Mouse (Mus musculus): Measurements from ENCODE around the gene Dock3.

The Dock3 gene

GRCm38 (mm10) chr9:107231539-107232139 is at the start of gene Dock3:
TSS of gene Dock3 (minus strand) at chr9:107231909.
- DNase-seq (ENCODE audit: extremely low read depth, insufficient read length, low spot score) = no peak

DNA sequence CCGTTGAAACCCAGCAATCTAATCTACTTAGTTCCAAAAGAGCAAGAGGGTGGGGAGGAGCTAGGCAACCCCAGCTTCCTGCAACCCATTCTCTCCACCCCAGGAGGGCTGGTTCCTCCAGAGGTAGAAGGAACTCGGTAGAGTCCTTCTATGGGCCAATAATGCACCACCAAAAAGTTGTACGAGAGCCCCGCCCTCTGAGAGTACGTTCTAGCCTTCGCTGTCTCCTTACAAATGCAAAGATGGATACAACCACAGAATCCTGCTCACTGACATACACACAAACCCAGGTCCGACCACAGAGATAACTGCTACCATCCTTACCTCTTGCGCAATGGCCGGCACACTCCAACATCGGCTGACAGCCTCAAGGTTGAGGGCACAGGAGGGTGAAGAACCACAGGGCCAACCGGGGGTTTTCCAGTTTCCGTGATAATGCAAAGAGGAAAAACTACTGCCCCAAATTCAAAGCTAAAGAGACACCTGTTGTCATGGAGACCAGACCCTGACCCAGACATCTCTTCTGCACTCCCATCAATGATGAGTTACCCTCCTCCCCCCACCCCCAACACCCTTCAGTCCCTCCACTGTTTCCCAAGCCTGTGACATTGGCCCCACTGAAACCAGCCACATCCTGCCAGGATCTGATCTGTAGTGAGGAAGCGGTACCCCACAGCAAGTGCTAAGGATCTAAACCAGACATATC is 48.8 kb upstream of the Dock3 start:
- DNase-seq (ENCODE audit: extremely low read depth, insufficient read length, low spot score) = no peak

DNA sequence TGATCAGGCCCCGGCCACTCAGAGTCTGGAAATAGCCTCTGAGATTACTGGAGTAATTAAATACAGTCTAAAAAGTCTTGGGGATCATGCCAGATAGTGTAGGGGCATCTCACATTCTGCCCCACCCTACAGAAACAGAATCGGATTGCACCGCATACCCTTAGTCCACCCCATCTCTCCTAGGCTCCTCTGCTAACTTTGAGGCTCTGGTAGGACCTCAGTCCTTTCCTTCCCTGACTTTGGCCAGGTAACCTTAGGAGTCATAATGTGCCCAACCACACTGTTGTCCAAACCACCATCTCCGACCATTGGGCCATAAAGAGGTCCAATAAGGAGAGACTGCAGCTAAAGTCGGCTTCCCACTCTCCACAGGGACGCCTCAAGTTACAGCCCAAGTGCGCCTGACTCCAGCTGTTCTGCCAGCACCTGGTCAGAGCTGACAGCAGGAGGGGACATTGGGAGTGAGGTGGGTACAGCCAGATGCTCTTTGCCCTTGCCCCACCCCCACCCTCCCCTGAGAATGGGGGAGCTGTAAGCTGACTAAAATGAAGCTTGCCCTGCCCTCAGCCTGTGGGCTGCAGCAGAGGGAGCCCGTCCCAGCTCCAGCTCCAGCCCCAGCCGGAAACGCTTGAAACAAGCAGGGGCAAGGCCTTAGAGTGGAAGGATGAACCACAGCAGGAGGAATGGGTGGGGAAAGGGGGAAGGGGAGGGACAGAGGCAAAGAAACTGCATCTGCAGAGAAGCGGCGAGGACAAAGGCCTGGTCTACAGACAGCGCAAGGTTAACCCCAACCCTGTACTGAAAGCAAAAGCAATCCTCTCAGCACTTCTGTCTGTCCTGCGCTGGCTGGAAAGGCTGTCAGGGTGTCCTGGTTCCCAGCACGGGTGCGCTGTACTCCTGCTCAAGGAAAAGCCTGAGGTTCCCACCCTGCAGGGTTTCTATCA is 47.9 kb upstream of the Dock3 start:
- DNase-seq (ENCODE audit: extremely low read depth, insufficient read length, low spot score) = peak; percentile 24

DNA sequence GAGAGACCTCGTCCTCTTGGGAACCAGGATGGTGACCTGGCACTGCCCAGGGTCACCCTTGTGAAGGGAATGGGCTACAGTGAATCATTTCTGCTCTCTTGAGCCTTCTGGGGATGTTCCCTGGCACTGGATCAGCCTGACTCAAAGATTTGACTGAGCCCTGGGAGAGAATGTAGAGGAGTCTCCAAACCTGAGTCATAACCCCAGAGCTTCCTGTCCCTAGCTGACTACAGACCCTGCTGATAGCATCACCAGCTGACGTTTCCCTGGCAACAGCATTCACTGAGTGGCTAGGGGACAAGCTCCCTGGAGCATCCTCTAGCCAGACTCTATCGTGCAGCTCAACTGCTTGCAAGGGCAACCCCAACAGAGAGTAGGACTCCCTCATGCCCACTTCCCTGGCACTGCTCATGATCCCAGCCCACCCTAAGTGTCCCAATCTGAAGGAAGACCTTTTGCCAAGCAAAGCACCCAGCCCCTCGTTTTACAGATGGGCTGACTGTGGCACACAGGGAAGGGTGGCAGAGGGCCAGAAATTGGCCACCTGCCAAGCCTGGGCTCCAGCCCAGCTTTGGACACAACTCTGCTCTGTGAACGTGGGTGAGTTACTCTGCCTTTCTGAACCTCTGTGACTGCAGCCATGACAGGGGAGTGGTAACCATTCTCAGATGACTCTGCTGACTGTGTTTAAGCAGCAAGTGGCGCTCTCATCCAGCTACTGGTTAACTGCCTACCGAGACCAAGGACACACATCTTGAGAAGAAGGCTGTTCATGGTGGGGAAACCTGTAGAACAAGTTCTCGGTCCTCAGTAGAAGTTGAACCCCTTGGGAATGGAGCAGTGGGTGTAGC is 47.0 kb upstream of the Dock3 start:
- DNase-seq (ENCODE audit: extremely low read depth, insufficient read length, low spot score) = peak; percentile 85

- no peak for DNase-seq (ENCODE audit: extremely low read depth, insufficient read length, low spot score)
Observed at GRCm38 (mm10) chr9:107278126-107278525, 46.4 kb upstream of the Dock3 start.

- no peak for DNase-seq (ENCODE audit: extremely low read depth, insufficient read length, low spot score)
Observed at GRCm38 (mm10) chr9:107277603-107278002, 45.9 kb upstream of the Dock3 start.

DNA sequence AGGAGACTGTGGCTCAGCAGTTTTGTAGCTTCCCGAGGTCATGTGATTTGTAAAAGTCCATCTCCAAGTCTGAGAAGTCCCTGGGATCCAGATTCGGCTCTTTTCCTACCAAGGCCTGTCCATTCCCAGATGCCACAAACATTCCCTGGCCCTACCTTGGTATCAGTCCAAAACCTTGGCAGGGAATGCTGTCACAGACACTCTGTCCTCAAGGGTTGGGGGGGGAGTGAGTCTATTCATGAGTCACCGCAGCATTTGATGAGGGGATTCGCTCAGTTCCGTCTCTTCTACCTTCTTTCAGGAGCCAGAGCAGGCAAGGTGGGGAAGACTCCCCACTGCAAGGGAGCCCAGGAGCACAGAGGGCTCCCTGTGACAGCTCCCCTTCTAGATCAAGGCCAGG is 44.0 kb upstream of the Dock3 start:
- DNase-seq (ENCODE audit: extremely low read depth, insufficient read length, low spot score) = peak; percentile 45

- no peak for DNase-seq (ENCODE audit: extremely low read depth, insufficient read length, low spot score)
Observed at GRCm38 (mm10) chr9:107274751-107275150, 43.0 kb upstream of the Dock3 start.

DNA sequence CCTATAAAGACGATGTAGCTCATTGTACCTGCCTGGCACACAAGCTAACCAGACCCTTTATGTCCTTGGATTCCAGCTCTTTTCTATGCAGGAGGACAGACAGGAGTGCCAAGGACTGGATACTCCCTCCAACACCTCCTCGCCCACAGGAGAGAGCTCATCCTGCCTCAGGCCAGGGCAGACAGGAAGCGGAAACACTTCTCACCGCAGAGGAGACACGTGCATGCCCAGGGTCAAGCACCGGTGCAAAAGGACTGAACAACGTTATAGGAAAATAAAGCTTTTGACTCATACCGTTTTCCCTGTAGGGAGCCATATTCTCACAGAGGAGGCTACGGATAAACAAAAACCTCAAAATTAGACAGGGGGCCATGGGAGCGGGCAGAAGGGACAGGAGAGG is 41.5 kb upstream of the Dock3 start:
- no peak for DNase-seq (ENCODE audit: extremely low read depth, insufficient read length, low spot score)

GRCm38 (mm10) chr9:107272284-107272683 is 40.6 kb upstream of the Dock3 start:
- DNase-seq (ENCODE audit: extremely low read depth, insufficient read length, low spot score) = no peak

GRCm38 (mm10) chr9:107271177-107271938 is 39.6 kb upstream of the Dock3 start:
- DNase-seq (ENCODE audit: extremely low read depth, insufficient read length, low spot score) = no peak

GRCm38 (mm10) chr9:107269772-107270171 is 38.1 kb upstream of the Dock3 start:
- no peak for DNase-seq (ENCODE audit: extremely low read depth, insufficient read length, low spot score)

- no peak for DNase-seq (ENCODE audit: extremely low read depth, insufficient read length, low spot score)
Observed at GRCm38 (mm10) chr9:107267721-107268402, 36.2 kb upstream of the Dock3 start.

DNA sequence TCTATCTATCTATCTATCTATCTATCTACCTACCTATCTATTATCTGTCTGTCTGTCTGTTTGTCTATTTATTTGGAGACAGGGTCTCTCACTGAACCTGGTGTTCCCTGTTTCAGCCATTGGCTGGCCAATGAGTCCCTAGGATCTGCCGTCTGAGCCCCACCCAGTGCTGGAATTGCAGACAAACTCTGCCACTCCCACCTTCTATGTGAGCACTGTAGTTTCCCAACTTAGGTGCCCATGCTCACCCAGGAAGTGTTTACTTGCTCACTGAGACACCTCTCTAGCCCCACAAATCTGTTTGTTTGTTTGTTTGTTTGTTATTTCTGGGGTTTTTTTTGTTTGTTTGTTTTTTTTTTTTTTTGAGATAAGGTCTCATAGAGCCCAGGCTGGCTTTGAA is 35.3 kb upstream of the Dock3 start:
- DNase-seq (ENCODE audit: extremely low read depth, insufficient read length, low spot score) = no peak

DNA sequence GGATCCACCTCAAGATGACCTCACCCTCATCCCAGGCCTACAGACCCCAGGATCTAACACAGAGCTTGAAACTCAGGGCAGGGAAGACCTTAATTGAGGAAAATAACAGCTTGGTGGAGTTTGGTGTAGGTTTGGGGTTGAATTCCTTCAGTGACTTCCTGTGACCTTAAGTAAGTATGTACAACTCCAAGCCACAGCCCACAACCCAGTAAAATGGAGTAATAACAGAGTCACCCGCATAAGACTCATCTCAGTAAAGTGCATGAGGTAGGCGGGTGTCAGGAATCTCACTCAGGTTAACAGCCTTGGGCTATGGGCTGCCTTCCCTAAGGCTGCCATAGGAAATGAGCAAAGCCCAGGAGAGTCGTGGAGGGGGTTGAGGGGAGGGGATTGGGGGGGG is 33.0 kb upstream of the Dock3 start:
- no peak for DNase-seq (ENCODE audit: extremely low read depth, insufficient read length, low spot score)

- DNase-seq (ENCODE audit: extremely low read depth, insufficient read length, low spot score) = peak; percentile 54
Observed at GRCm38 (mm10) chr9:107263912-107264311, 32.2 kb upstream of the Dock3 start.

DNA sequence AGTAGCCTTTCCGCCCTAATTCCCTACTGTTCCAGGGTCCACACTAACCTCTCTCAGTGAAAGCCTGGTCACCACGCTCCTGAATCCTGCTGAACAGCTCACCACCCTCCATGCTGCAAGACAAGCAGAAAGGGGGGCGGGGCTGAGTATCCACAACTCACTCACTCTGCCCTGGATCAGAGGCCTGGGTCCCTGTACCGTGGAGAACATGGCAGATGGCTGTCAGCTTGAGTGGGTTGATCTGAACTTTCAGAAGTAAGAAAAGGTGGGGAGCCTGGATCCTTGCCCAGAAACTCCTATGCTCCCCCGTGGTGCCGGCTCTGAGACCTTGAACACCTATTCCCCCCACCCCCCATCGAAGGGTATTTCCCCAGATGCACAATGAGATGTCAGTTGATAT is 30.7 kb upstream of the Dock3 start:
- DNase-seq (ENCODE audit: extremely low read depth, insufficient read length, low spot score) = no peak

DNA sequence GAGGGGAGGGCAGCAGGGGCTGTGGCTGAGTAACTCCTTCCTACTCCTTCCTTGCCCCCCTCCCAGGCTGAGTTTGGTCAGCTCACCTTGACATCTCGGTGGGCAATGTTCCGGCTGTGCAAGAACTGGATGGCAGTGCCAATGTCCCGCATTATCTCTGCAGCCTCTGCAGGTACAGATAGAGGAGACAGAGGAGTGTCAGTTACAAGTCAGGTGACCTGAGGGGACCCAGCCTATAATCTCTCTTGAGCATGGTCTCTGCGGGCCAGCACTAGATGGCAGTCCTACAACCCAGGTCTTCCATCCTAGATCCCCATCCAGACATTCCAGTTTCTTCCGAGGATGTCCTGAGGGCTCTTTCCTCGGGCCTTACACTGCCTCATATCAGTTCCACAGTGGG is 30.1 kb upstream of the Dock3 start:
- DNase-seq (ENCODE audit: extremely low read depth, insufficient read length, low spot score) = no peak

DNA sequence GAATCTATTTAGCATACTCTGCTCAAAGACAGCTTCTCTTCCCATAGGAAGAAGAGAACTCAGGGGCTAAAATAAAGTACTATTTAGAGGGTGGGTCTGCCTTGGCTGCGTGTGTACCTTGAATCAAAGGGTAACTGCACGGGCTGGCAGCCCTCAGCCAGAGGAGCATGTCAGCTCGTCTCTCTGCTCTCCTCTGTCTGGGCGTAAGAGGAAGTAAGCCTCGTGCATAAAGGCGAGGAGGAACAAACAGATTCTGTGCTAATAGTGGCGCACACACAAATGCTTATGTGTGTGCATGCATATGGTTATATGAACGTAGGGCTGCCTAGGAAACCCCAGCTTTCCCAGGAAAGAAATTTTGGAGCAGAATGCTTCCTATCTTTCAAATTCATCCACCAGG is 29.1 kb upstream of the Dock3 start:
- DNase-seq (ENCODE audit: extremely low read depth, insufficient read length, low spot score) = no peak

All from 3134 (cell line).